Mouse (Mus musculus) myocyte (in vitro differentiated cells): ENCODE measurements around the gene Rps6kb2.

Experiments used
- CEBPB ChIP-seq: IDR thresholded peaks from 2 replicates; pipeline ENCODE4 v1.6.1; 2011; ENCODE audit warnings: mild to moderate bottlenecking, moderate library complexity; ENCODE audit not compliant: poor library complexity, insufficient read depth, severe bottlenecking
- E2F4 ChIP-seq: IDR thresholded peaks from one replicate; pipeline ENCODE4 v1.6.1; 2011; ENCODE audit warnings: mild to moderate bottlenecking, control low read depth, moderate library complexity; ENCODE audit not compliant: insufficient read depth
- MAX ChIP-seq: IDR thresholded peaks from one replicate; pipeline ENCODE4 v1.6.1; 2011; ENCODE audit warnings: low read depth, mild to moderate bottlenecking, control low read depth
- MYOD1 ChIP-seq, 3 experiments: IDR thresholded peaks; one replicate each; pipeline ENCODE4 v1.6.1; 2011; ENCODE audit warnings: control low read depth in 2 of 3, low read depth in 2 of 3, mild to moderate bottlenecking in 2 of 3, moderate library complexity in 1 of 3; ENCODE audit not compliant: insufficient read length in 2 of 3, control insufficient read depth in 1 of 3
- MYOG ChIP-seq, 3 experiments: IDR thresholded peaks; one replicate each; pipeline ENCODE4 v1.6.1; 2011; ENCODE audit warnings: control low read depth in 2 of 3, low read depth in 2 of 3, mild to moderate bottlenecking in 2 of 3; ENCODE audit not compliant: insufficient read length in 2 of 3, control insufficient read depth in 1 of 3, insufficient read depth in 1 of 3
- POLR2A ChIP-seq: IDR thresholded peaks from one replicate; pipeline ENCODE4 v1.6.1; 2011; ENCODE audit warnings: low read depth, mild to moderate bottlenecking, control low read depth, moderate library complexity; ENCODE audit not compliant: insufficient read length
- POLR2AphosphoS2 ChIP-seq: IDR thresholded peaks from one replicate; pipeline ENCODE4 v1.6.1; 2011; ENCODE audit warnings: low read depth, control low read depth; ENCODE audit not compliant: insufficient read length
- SRF ChIP-seq: IDR thresholded peaks from one replicate; pipeline ENCODE4 v1.6.1; 2011; ENCODE audit warnings: low read depth; ENCODE audit not compliant: control insufficient read depth, insufficient read length
- TCF12 ChIP-seq: IDR thresholded peaks from one replicate; pipeline ENCODE4 v1.6.1; 2011; ENCODE audit warnings: mild to moderate bottlenecking, control low read depth; ENCODE audit not compliant: poor library complexity, insufficient read depth, severe bottlenecking
- TCF3 ChIP-seq: IDR thresholded peaks from one replicate; pipeline ENCODE4 v1.6.1; 2011; ENCODE audit warnings: low read depth, control low read depth; ENCODE audit not compliant: insufficient read length
- USF1 ChIP-seq: IDR thresholded peaks from one replicate; pipeline ENCODE4 v1.6.1; 2011; ENCODE audit warnings: low read depth, mild to moderate bottlenecking, control low read depth, moderate library complexity

DNA sequence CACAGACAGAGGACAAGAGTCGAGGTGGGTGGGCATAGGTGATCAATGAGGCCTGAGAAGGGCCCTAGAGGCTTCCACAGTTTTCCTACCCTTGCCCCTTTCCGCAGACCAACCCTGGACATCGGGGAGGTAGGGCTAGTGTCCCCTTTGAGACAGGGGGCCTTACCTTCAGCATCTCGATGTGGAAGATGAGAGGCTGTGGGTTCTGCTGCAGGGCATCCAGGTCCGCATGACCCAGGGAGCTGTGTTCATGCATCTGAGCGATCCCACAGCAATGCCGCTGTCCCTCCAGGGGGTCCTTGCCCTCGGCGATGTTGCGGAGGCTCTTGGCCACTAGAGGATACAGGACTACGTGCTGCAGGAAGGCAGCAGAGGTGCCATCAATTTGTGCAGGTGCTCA, 47.3 kb downstream of the Rps6kb2 start:
- TF ChIP-seq E2F4 (no peak), CEBPB (no peak), POLR2A (no peak), MAX (no peak), MYOD1 (IDR thresholded peaks at IDR 0.05; ENCODE audit: control insufficient read depth in 1 of 3, insufficient read length in 2 of 3, low read depth in 2 of 3) (no peak), TCF3 (no peak), TCF12 (no peak), USF1 (no peak), POLR2AphosphoS2 (peak; percentile 42), MYOG (IDR thresholded peaks at IDR 0.05; ENCODE audit: control insufficient read depth in 1 of 3, insufficient read depth in 1 of 3, insufficient read length in 2 of 3, low read depth in 2 of 3) (no peak), SRF (no peak)
